Mouse (Mus musculus): ENCODE data around the gene Hfe. TPM values are rescaled to one million over a fixed set of nuclear protein-coding genes. Genes with fewer than 3 reads are reported as not detected.
"Not testable (repeated sequence)": the region's sequence is repeated elsewhere in the genome, so short reads cannot be mapped to it uniquely, and the experiment has no call there.

Gene Hfe
- polyA plus RNA-seq, 1 experiment from 2014 or later, result 3.5 TPM

- Histone ChIP-seq H3K27me3 (ENCODE audit: insufficient read depth, poor library complexity, severe bottlenecking) (no peaks in the 10 kb centered on the region), H3K4me1 (replicated peaks) (peaks cover 26% of the 10 kb centered on the region), H3K4me3 (peak overlapping the region; percentile 59), H3K9me3 (no peaks in the 10 kb centered on the region), H3K27ac (peak overlapping the region; percentile 94), H3K36me3 (no peaks in the 10 kb centered on the region)
- DNase-seq (ENCODE audit: low spot score), result peak; percentile 36
- 20% methylated on average over 15 of the region's 15 CpGs for WGBS
Observed at GRCm38 (mm10) chr13:23685121-23685861, 25.4 kb downstream of the Hfe start.

GRCm38 (mm10) chr13:23684295-23684945, 26.2 kb downstream of the Hfe start:
- Histone ChIP-seq H3K4me1 (replicated peaks) (peaks cover 26% of the 10 kb centered on the region), H3K27ac (peak overlapping the region; percentile 94), H3K4me3 (peak overlapping the region; percentile 59)
- under 1% methylated on average over 27 of the region's 37 CpGs for WGBS
- not testable (repeated sequence) for H3K9me3 ChIP-seq; H3K27me3 ChIP-seq (ENCODE audit: insufficient read depth, poor library complexity, severe bottlenecking); H3K36me3 ChIP-seq
- peak; percentile 51 for DNase-seq (ENCODE audit: low spot score)

- H3K36me3 ChIP-seq, result no peaks in the 10 kb centered on the region
- H3K27ac ChIP-seq, result peak within 1 kb of the TSS; percentile 94
- H3K27me3 ChIP-seq (ENCODE audit: insufficient read depth, poor library complexity, severe bottlenecking), result no peaks in the 10 kb centered on the region
- H3K9me3 ChIP-seq, result no peaks in the 10 kb centered on the region
- peak within 1 kb of the TSS; percentile 59 for H3K4me3 ChIP-seq
- peaks cover 26% of the 10 kb centered on the region for H3K4me1 ChIP-seq (replicated peaks)
- under 1% methylated on average over 32 of the region's 32 CpGs for WGBS
- peak; percentile 87 for DNase-seq (ENCODE audit: low spot score)
Observed at GRCm38 (mm10) chr13:23683755-23684281, 26.8 kb downstream of the Hfe start, which contains the start of the genes Hist1h2ac and Hist1h2bc. TSS of gene Hist1h2ac (minus strand) at chr13:23683948. TSS of gene Hist1h2bc (plus strand) at chr13:23684199.

- peak; percentile 34 for DNase-seq (ENCODE audit: low spot score)
Observed at GRCm38 (mm10) chr13:23682947-23683754, 27.5 kb downstream of the Hfe start.

GRCm38 (mm10) chr13:23682623-23682946, 28.1 kb downstream of the Hfe start:
- Histone ChIP-seq H3K4me1 (replicated peaks) (peaks cover 26% of the 10 kb centered on the region), H3K9me3 (no peaks in the 10 kb centered on the region), H3K27me3 (ENCODE audit: insufficient read depth, poor library complexity, severe bottlenecking) (no peaks in the 10 kb centered on the region), H3K4me3 (peak overlapping the region; percentile 52), H3K27ac (peak overlapping the region; percentile 88), H3K36me3 (no peaks in the 10 kb centered on the region)
- no peak for DNase-seq (ENCODE audit: low spot score)
- WGBS, result 66% methylated on average over 1 of the region's 1 CpGs

More at GRCm38 (mm10) chr13:23682947-23683754, 27.5 kb downstream of the Hfe start:
- 11% methylated on average over 18 of the region's 30 CpGs for WGBS
- Histone ChIP-seq H3K27ac (peak overlapping the region; percentile 88), H3K4me1 (replicated peaks) (peaks cover 26% of the 10 kb centered on the region), H3K4me3 (peak overlapping the region; percentile 52)
- not testable (repeated sequence) for H3K9me3 ChIP-seq; H3K27me3 ChIP-seq (ENCODE audit: insufficient read depth, poor library complexity, severe bottlenecking); H3K36me3 ChIP-seq

GRCm38 (mm10) chr13:23681990-23682582, 28.6 kb downstream of the Hfe start:
- Histone ChIP-seq H3K4me3 (peak overlapping the region; percentile 52), H3K27ac (peak overlapping the region; percentile 88; the same call in 1 of the 2 replicates), H3K27me3 (ENCODE audit: insufficient read depth, poor library complexity, severe bottlenecking) (no peaks in the 10 kb centered on the region), H3K4me1 (replicated peaks) (peaks cover 26% of the 10 kb centered on the region), H3K9me3 (no peaks in the 10 kb centered on the region), H3K36me3 (no peaks in the 10 kb centered on the region)
- DNase-seq (ENCODE audit: low spot score), result peak; percentile 7
- WGBS, result 84% methylated on average over 6 of the region's 6 CpGs

DNA sequence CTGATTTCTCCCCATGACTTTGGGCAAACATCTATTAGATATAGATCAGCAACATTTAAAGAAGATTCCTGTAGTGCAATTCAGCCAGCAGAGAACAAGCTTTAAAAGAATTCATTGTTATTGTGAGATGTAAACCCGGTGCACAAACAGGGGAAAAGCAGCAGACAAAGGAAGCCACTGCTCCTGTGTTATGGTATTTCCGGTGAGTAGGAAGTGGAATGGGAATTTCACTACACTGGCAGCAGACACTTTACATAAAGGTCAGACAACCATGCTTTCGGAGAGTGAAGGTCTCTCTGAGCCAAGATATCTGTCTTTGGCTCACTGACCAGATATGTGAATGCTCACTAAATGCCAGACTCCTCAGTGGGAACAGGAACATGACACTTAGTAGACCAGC, 48.1 kb downstream of the Hfe start:
- Histone ChIP-seq H3K27me3 (ENCODE audit: insufficient read depth, poor library complexity, severe bottlenecking) (no peaks in the 10 kb centered on the region), H3K27ac (no peak overlapping the region), H3K36me3 (no peaks in the 10 kb centered on the region), H3K9me3 (no peaks in the 10 kb centered on the region), H3K4me1 (replicated peaks) (no peaks in the 10 kb centered on the region), H3K4me3 (no peak overlapping the region)
- no peak for DNase-seq (ENCODE audit: low spot score)
- 78% methylated on average over 3 of the region's 3 CpGs for WGBS

GRCm38 (mm10) chr13:23659636-23660366, 50.9 kb downstream of the Hfe start:
- H3K4me3 ChIP-seq, result no peak overlapping the region
- no peak overlapping the region for H3K27ac ChIP-seq
- no peaks in the 10 kb centered on the region for H3K4me1 ChIP-seq (replicated peaks)
- no peaks in the 10 kb centered on the region for H3K9me3 ChIP-seq
- no peak for DNase-seq (ENCODE audit: low spot score)
- no peaks in the 10 kb centered on the region for H3K36me3 ChIP-seq
- 80% methylated on average over 6 of the region's 6 CpGs for WGBS
- no peaks in the 10 kb centered on the region for H3K27me3 ChIP-seq (ENCODE audit: insufficient read depth, poor library complexity, severe bottlenecking)

Other genes with a start within 250 kb of the Hfe start
- 0.04 TPM in 1 of 2 replicates, not detected in the other for gene Btn1a1, start 245.0 kb downstream of the Hfe start, polyA plus RNA-seq (2016; fragmentation: Nextera tagmentation; extraction: Ambion mirVana)
- 0.29 and 0.35 TPM in 2 replicates for gene Btn2a2, start 222.0 kb downstream of the Hfe start, polyA plus RNA-seq (2016; fragmentation: Nextera tagmentation; extraction: Ambion mirVana)
- 5.8 and 7.4 TPM in 2 replicates for gene Hist1h4h, start 179.8 kb downstream of the Hfe start, polyA plus RNA-seq (2016; fragmentation: Nextera tagmentation; extraction: Ambion mirVana)
- 7.8 and 9.2 TPM in 2 replicates for gene Hist1h2af, start 176.9 kb downstream of the Hfe start, polyA plus RNA-seq (2016; fragmentation: Nextera tagmentation; extraction: Ambion mirVana)
- 3.3 and 6.0 TPM in 2 replicates for gene Hist1h3g, start 175.4 kb downstream of the Hfe start, polyA plus RNA-seq (2016; fragmentation: Nextera tagmentation; extraction: Ambion mirVana)
- gene Hist1h2bh, start 167.5 kb downstream of the Hfe start, polyA plus RNA-seq (2016; fragmentation: Nextera tagmentation; extraction: Ambion mirVana), result 0.51 and 1.1 TPM in 2 replicates
- gene Hist1h3f, start 166.8 kb downstream of the Hfe start, polyA plus RNA-seq (2016; fragmentation: Nextera tagmentation; extraction: Ambion mirVana), result 0.92 and 1.1 TPM in 2 replicates
- gene Hist1h4f, start 159.2 kb downstream of the Hfe start, polyA plus RNA-seq (2016; fragmentation: Nextera tagmentation; extraction: Ambion mirVana), result 0.56 TPM in 1 of 2 replicates, not detected in the other
- 0.37 and 0.49 TPM in 2 replicates for gene Hist1h1d, start 157.6 kb downstream of the Hfe start, polyA plus RNA-seq (2016; fragmentation: Nextera tagmentation; extraction: Ambion mirVana)
- 5.3 and 5.6 TPM in 2 replicates for gene Hist1h3e, start 148.5 kb downstream of the Hfe start, polyA plus RNA-seq (2016; fragmentation: Nextera tagmentation; extraction: Ambion mirVana)
- 102 and 103 TPM in 2 replicates for gene Hist1h2ae, start 139.6 kb downstream of the Hfe start, polyA plus RNA-seq (2016; fragmentation: Nextera tagmentation; extraction: Ambion mirVana)
- gene Hist1h2bg, start 139.5 kb downstream of the Hfe start, polyA plus RNA-seq (2016; fragmentation: Nextera tagmentation; extraction: Ambion mirVana), result 7.0 and 7.3 TPM in 2 replicates
- 4.7 and 5.1 TPM in 2 replicates for gene Hist1h2bf, start 136.7 kb downstream of the Hfe start, polyA plus RNA-seq (2016; fragmentation: Nextera tagmentation; extraction: Ambion mirVana)
- 1.8 and 2.2 TPM in 2 replicates for gene Hist1h2ad, start 136.5 kb downstream of the Hfe start, polyA plus RNA-seq (2016; fragmentation: Nextera tagmentation; extraction: Ambion mirVana)
- gene Hist1h3d, start 135.1 kb downstream of the Hfe start, polyA plus RNA-seq (2016; fragmentation: Nextera tagmentation; extraction: Ambion mirVana), result 4.8 and 10.9 TPM in 2 replicates
- 101 and 107 TPM in 2 replicates for gene Hist1h4d, start 129.3 kb downstream of the Hfe start, polyA plus RNA-seq (2016; fragmentation: Nextera tagmentation; extraction: Ambion mirVana)
- 2.5 and 2.7 TPM in 2 replicates for gene Hist1h2be, start 89.7 kb downstream of the Hfe start, polyA plus RNA-seq (2016; fragmentation: Nextera tagmentation; extraction: Ambion mirVana)
- 22.0 and 26.3 TPM in 2 replicates for gene Hist1h1e, start 88.3 kb downstream of the Hfe start, polyA plus RNA-seq (2016; fragmentation: Nextera tagmentation; extraction: Ambion mirVana)
- 0.80 and 1.2 TPM in 2 replicates for gene Hist1h2ac, start 26.9 kb downstream of the Hfe start, polyA plus RNA-seq (2016; fragmentation: Nextera tagmentation; extraction: Ambion mirVana)
- 23.1 and 26.2 TPM in 2 replicates for gene Hist1h2bc, start 26.7 kb downstream of the Hfe start, polyA plus RNA-seq (2016; fragmentation: Nextera tagmentation; extraction: Ambion mirVana)
- gene Hist1h1t, start 15.0 kb downstream of the Hfe start, polyA plus RNA-seq (2016; fragmentation: Nextera tagmentation; extraction: Ambion mirVana), result not detected in 2 replicates
- gene Hist1h4c, start 12.4 kb downstream of the Hfe start, polyA plus RNA-seq (2016; fragmentation: Nextera tagmentation; extraction: Ambion mirVana), result 5.4 TPM in 2 replicates
- 10.6 and 12.6 TPM in 2 replicates for gene Hist1h1c, start 28.0 kb upstream of the Hfe start, polyA plus RNA-seq (2016; fragmentation: Nextera tagmentation; extraction: Ambion mirVana)
- gene Hist1h3c, start 34.7 kb upstream of the Hfe start, polyA plus RNA-seq (2016; fragmentation: Nextera tagmentation; extraction: Ambion mirVana), result 6.9 and 8.6 TPM in 2 replicates
- gene Hist1h2bb, start 35.9 kb upstream of the Hfe start, polyA plus RNA-seq (2016; fragmentation: Nextera tagmentation; extraction: Ambion mirVana), result 1.8 and 2.4 TPM in 2 replicates
- 45.2 and 49.3 TPM in 2 replicates for gene Hist1h2ab, start 40.3 kb upstream of the Hfe start, polyA plus RNA-seq (2016; fragmentation: Nextera tagmentation; extraction: Ambion mirVana)
- 5.5 and 8.8 TPM in 2 replicates for gene Hist1h3b, start 41.4 kb upstream of the Hfe start, polyA plus RNA-seq (2016; fragmentation: Nextera tagmentation; extraction: Ambion mirVana)
- gene Hist1h4b, start 46.2 kb upstream of the Hfe start, polyA plus RNA-seq (2016; fragmentation: Nextera tagmentation; extraction: Ambion mirVana), result 4.9 and 5.4 TPM in 2 replicates
- gene Hist1h4a, start 50.4 kb upstream of the Hfe start, polyA plus RNA-seq (2016; fragmentation: Nextera tagmentation; extraction: Ambion mirVana), result not detected in 2 replicates
- 3.7 and 4.8 TPM in 2 replicates for gene Hist1h3a, start 51.5 kb upstream of the Hfe start, polyA plus RNA-seq (2016; fragmentation: Nextera tagmentation; extraction: Ambion mirVana)
- gene Hist1h1a, start 52.8 kb upstream of the Hfe start, polyA plus RNA-seq (2016; fragmentation: Nextera tagmentation; extraction: Ambion mirVana), result 2.3 and 3.4 TPM in 2 replicates
- gene Trim38, start 59.1 kb upstream of the Hfe start, polyA plus RNA-seq (2016; fragmentation: Nextera tagmentation; extraction: Ambion mirVana), result not detected in 2 replicates
- gene Slc17a2, start 96.1 kb upstream of the Hfe start, polyA plus RNA-seq (2016; fragmentation: Nextera tagmentation; extraction: Ambion mirVana), result not detected in 2 replicates
- not detected in 2 replicates for gene Slc17a3, start 128.6 kb upstream of the Hfe start, polyA plus RNA-seq (2016; fragmentation: Nextera tagmentation; extraction: Ambion mirVana)
- gene Slc17a1, start 156.9 kb upstream of the Hfe start, polyA plus RNA-seq (2016; fragmentation: Nextera tagmentation; extraction: Ambion mirVana), result not detected in 2 replicates
- gene Slc17a4, start 204.2 kb upstream of the Hfe start, polyA plus RNA-seq (2016; fragmentation: Nextera tagmentation; extraction: Ambion mirVana), result not detected in 2 replicates
- gene Hist1h2ba, start 223.3 kb upstream of the Hfe start, polyA plus RNA-seq (2016; fragmentation: Nextera tagmentation; extraction: Ambion mirVana), result not detected in 2 replicates
- gene Hist1h2aa, start 223.6 kb upstream of the Hfe start, polyA plus RNA-seq (2016; fragmentation: Nextera tagmentation; extraction: Ambion mirVana), result not detected in 2 replicates